Comparison of ENCODE assay signal across 7 mouse cellular contexts in genomic region chr11:119919897-119920296, GRCm38 (mm10). TPM values are rescaled to one million over a fixed set of nuclear protein-coding genes. Genes with fewer than 3 reads are reported as not detected.
DNase-seq lines count a peak whose midpoint lies in the region; ATAC-seq and TF ChIP-seq lines count a peak whose summit lies in the region.

No protein-coding gene starts in this region.

- peak; percentile 96 for DNase-seq in midbrain, embryonic 11.5 days (ENCODE audit: low spot score, missing footprints)
- DNase-seq in MN1 (ENCODE audit: low spot score), result peak; percentile 57
- peak; percentile 70 to 74 for DNase-seq in cerebellum, adult 18-20 months
- DNase-seq in gastrocnemius, postnatal 14 days, result peak; percentile 75
- DNase-seq in left cerebral cortex, postnatal 4 days, result peak; percentile 87

- TF ChIP-seq POLR2A in olfactory bulb, adult 2 months (IDR thresholded peaks at IDR 0.05; ENCODE audit: insufficient read depth, low read depth, low read length), result no peak

- no peak overlapping the region for H3K27ac ChIP-seq in midbrain, embryonic 11.5 days (ENCODE audit: low read depth, low read length)
- no peak overlapping the region for H3K27ac ChIP-seq in midbrain, embryonic 13.5 days
- H3K27ac ChIP-seq in olfactory bulb, adult 2 months (ENCODE audit: insufficient read depth, low read depth, low read length), result no peak overlapping the region

- H3K4me3 ChIP-seq in midbrain, embryonic 11.5 days (ENCODE audit: low read depth, low read length), result no peak overlapping the region
- no peak overlapping the region for H3K4me3 ChIP-seq in midbrain, embryonic 13.5 days (replicated peaks)
- no peak overlapping the region for H3K4me3 ChIP-seq in olfactory bulb, adult 2 months (ENCODE audit: insufficient read depth, low read depth, low read length)

- peaks cover 11% of the 10 kb centered on the region; the same call in 1 of the 2 replicates for H3K36me3 ChIP-seq in midbrain, embryonic 11.5 days (ENCODE audit: control insufficient read depth, insufficient read depth, low read length)
- peaks cover 45% of the 10 kb centered on the region for H3K36me3 ChIP-seq in midbrain, embryonic 13.5 days

- peak; percentile 65 for TF ChIP-seq CTCF in olfactory bulb, adult 2 months (IDR thresholded peaks at IDR 0.05; ENCODE audit: insufficient read depth, low read depth, low read length)

- 72% methylated on average over 8 of the region's 8 CpGs for WGBS in midbrain, embryonic 11.5 days
- 63% methylated on average over 8 of the region's 8 CpGs for WGBS in midbrain, embryonic 13.5 days
- 63% methylated on average over 8 of the region's 8 CpGs for WGBS in olfactory bulb, adult 2 months

- intact Hi-C loops in gastrocnemius, postnatal 14 days (cut with DNase I; ENCODE audit: low total_unique reads), result no loop called here
- intact Hi-C loops in left cerebral cortex, postnatal 4 days (cut with DNase I), result no loop called here

- no peaks in the 10 kb centered on the region for H3K27me3 ChIP-seq in midbrain, embryonic 11.5 days (ENCODE audit: control insufficient read depth, insufficient read depth, low read length)
- H3K27me3 ChIP-seq in midbrain, embryonic 13.5 days, result no peaks in the 10 kb centered on the region

- no peak overlapping the region for H3K9ac ChIP-seq in midbrain, embryonic 11.5 days (ENCODE audit: low read length)
- H3K9ac ChIP-seq in midbrain, embryonic 13.5 days (replicated peaks), result no peak overlapping the region

- peak; percentile 8; the same call in 1 of the 2 replicates for ATAC-seq in midbrain, embryonic 11.5 days (ENCODE audit: low FRiP score)
- ATAC-seq in midbrain, embryonic 13.5 days, result no peak

- H3K9me3 ChIP-seq in midbrain, embryonic 11.5 days (ENCODE audit: control insufficient read depth, low read length), result no peaks in the 10 kb centered on the region
- H3K9me3 ChIP-seq in midbrain, embryonic 13.5 days, result no peaks in the 10 kb centered on the region

- peaks cover 5% of the 10 kb centered on the region; the same call in 1 of the 2 replicates for H3K4me1 ChIP-seq in midbrain, embryonic 11.5 days (ENCODE audit: control insufficient read depth, insufficient read depth, low read length)
- peaks cover 10% of the 10 kb centered on the region for H3K4me1 ChIP-seq in midbrain, embryonic 13.5 days (replicated peaks)
- H3K4me1 ChIP-seq in olfactory bulb, adult 2 months (ENCODE audit: control insufficient read depth, insufficient read depth, low read length), result peaks cover 16% of the 10 kb centered on the region

- no peak overlapping the region for H3K4me2 ChIP-seq in midbrain, embryonic 11.5 days
- no peak overlapping the region for H3K4me2 ChIP-seq in midbrain, embryonic 13.5 days (replicated peaks)

RNA-seq across cellular contexts. Expression of gene Chmp6, which starts 6.7 kb away (rescaled TPM):
- polyA plus RNA-seq in midbrain, embryonic 11.5 days (2014; fragmentation: Nextera tagmentation; extraction: Ambion mirVana), result 85.4 and 91.8 TPM in 2 replicates
- 107 and 112 TPM in 2 replicates for polyA plus RNA-seq in midbrain, embryonic 13.5 days (2015; fragmentation: Nextera tagmentation; extraction: Ambion mirVana)
- 10 to 100 TPM; 22.7 to 25.2 TPM for total RNA-seq in gastrocnemius, postnatal 14 days (2021)
- 10 to 100 TPM; 43.2 to 48.2 TPM for total RNA-seq in left cerebral cortex, postnatal 4 days (2021)
- not detected in 2 replicates for polyA plus RNA-seq in olfactory bulb, adult 2 months (2012; ENCODE audit: insufficient read depth, insufficient read length, low replicate concordance, missing spikeins)

RNA-seq across cellular contexts. Expression of gene Baiap2, which starts 22.7 kb away (rescaled TPM):
- polyA plus RNA-seq in midbrain, embryonic 11.5 days (2014; fragmentation: Nextera tagmentation; extraction: Ambion mirVana), result 9.0 and 9.8 TPM in 2 replicates
- polyA plus RNA-seq in midbrain, embryonic 13.5 days (2015; fragmentation: Nextera tagmentation; extraction: Ambion mirVana), result 9.2 and 10.0 TPM in 2 replicates
- 1 to 10 TPM; 3.4 to 3.9 TPM for total RNA-seq in gastrocnemius, postnatal 14 days (2021)
- 10 to 100 TPM; 71.7 to 72.2 TPM for total RNA-seq in left cerebral cortex, postnatal 4 days (2021)
- not detected in 2 replicates for polyA plus RNA-seq in olfactory bulb, adult 2 months (2012; ENCODE audit: insufficient read depth, insufficient read length, low replicate concordance, missing spikeins)

Comparison
In these comparisons a context has a peak if more than half of its experiments do, and no peak if none do; other contexts are left out.
1. RNA of gene Chmp6, which starts 6.7 kb away (polyA plus RNA-seq): 107 to 112 TPM in midbrain, embryonic 13.5 days and 85.4 to 91.8 TPM in midbrain, embryonic 11.5 days; not detected in olfactory bulb, adult 2 months; every median in the first group is over 10 times any median in the second.
2. Peak in every context shown above with its lines, with median percentiles within 50 percentile points of each other: DNase-seq.